Mouse (Mus musculus) CD4-positive naive resting alpha-beta T cell, adult 76 days (primary cell): ENCODE measurements around the gene Aph1c. TPM values are rescaled to one million over a fixed set of nuclear protein-coding genes. Genes with fewer than 3 reads are reported as not detected.

Experiments used
- total RNA-seq: library from RNA; stranded (reverse); gene quantifications from one replicate; pipeline ENCODE4 v1.2.4, GENCODE M21; 2023

The Aph1c gene
- 0.56 TPM for total RNA-seq

GRCm38 (mm10) chr9:66834318-66835096 is at the start of gene Aph1c:
Aph1c (minus strand) TSS chr9:66834726.

GRCm38 (mm10) chr9:66796739-66797138 is 37.8 kb downstream of the Aph1c start, which contains the start of gene Gm10647:
Gm10647 (plus strand) TSS chr9:66797039.

GRCm38 (mm10) chr9:66795464-66796324 is 38.8 kb downstream of the Aph1c start, which contains the start of gene Aph1b:
Aph1b (minus strand) TSS chr9:66795490.

Other genes starting within 250 kb of the Aph1c start
- 205 TPM for gene Usp3, start 241.6 kb downstream of the Aph1c start, total RNA-seq
- 2.8 TPM for gene Car12, start 121.0 kb downstream of the Aph1c start, total RNA-seq
- gene Aph1b, start 39.2 kb downstream of the Aph1c start, total RNA-seq = 1.0 TPM
- not detected for gene Gm10647, start 37.7 kb downstream of the Aph1c start, total RNA-seq
- 45.8 TPM for gene Rab8b, start 85.0 kb upstream of the Aph1c start, total RNA-seq
- 33.8 TPM for gene Rps27l, start 111.4 kb upstream of the Aph1c start, total RNA-seq
- gene Lactb, start 140.8 kb upstream of the Aph1c start, total RNA-seq = 12.5 TPM
- 32.2 TPM for gene Tpm1, start 214.7 kb upstream of the Aph1c start, total RNA-seq